Mouse (Mus musculus): ENCODE results near the gene Atp6v1c2.

DNA sequence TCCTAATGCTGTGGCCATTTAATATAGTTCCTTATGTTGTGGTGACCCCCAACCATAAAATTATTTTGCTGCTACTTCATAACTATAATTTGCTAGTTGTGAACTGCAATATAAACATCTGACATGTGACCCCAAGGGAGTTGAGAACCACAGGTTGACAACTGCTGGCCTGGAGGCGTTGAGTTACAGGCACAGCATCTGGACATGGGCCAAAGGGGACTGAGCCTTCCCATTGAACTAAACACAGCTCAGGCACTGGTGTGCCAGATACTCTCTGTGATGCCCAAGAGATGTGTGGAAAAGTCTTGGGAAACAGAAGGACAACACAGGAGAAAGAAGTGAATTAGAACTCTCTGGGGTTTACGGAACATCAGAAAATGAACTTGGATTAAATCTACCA is 88.1 kb downstream of the Atp6v1c2 start:
- TF ChIP-seq CTCF (IDR thresholded peaks at IDR 0.05; ENCODE audit: borderline replicate concordance, control insufficient read depth, extremely low read depth, insufficient read depth, low read length, poor library complexity) (no peak), POLR2A (IDR thresholded peaks at IDR 0.05; ENCODE audit: control insufficient read depth, extremely low read depth, insufficient read depth, low read length, poor library complexity) (no peak)
